Mouse (Mus musculus): ENCODE measurements around the gene Lsr.

- TF ChIP-seq CTCF (IDR thresholded peaks at IDR 0.05; ENCODE audit: control insufficient read depth, insufficient read depth, low read length): no peak
- no peak for TF ChIP-seq POLR2A (IDR thresholded peaks at IDR 0.05; ENCODE audit: borderline replicate concordance, control insufficient read depth, low read depth, low read length)
Observed at GRCm38 (mm10) chr7:30954036-30954435, 19.2 kb downstream of the Lsr start.
